Mouse (Mus musculus) brain, embryonic 14.5 days (tissue): Measurements from ENCODE around the gene Negr1. TPM values are rescaled to one million over a fixed set of nuclear protein-coding genes. Genes with fewer than 3 reads are reported as not detected.

Source experiments
- DNase-seq: peaks from one replicate; pipeline ENCODE4 v3.0.0-alpha.2; 2011; ENCODE audit warnings: low read depth
- CTCF ChIP-seq: fragments of 200-500 bp; IDR thresholded peaks from 2 replicates; pipeline ENCODE4 v1.5.1; 2012; ENCODE audit warnings: inconsistent platforms, mild to moderate bottlenecking, moderate library complexity, borderline replicate concordance; ENCODE audit not compliant: insufficient read depth, insufficient read length; ENCODE audit errors: extremely low read depth
- POLR2A ChIP-seq: fragments of 200-500 bp; IDR thresholded peaks from 2 replicates; pipeline ENCODE4 v1.6.1; 2012; ENCODE audit warnings: mild to moderate bottlenecking, inconsistent platforms, borderline replicate concordance; ENCODE audit not compliant: poor library complexity, insufficient read depth, insufficient read length, severe bottlenecking; ENCODE audit errors: extremely low read depth
- polyA plus RNA-seq: library from polyadenylated mRNA; depleted of rRNA; stranded (reverse); fragments of >200 nt; gene quantifications from 2 replicates; pipeline ENCODE4 v1.2.3, GENCODE M21; 2012

Gene Negr1
- polyA plus RNA-seq, 1 experiment, result 61.0 TPM

GRCm38 (mm10) chr3:156929677-156930440, 368.3 kb downstream of the Negr1 start:
- DNase-seq, result no peak
- no peak for TF ChIP-seq CTCF
- no peak for TF ChIP-seq POLR2A

- TF ChIP-seq POLR2A (no peak), CTCF (no peak)
- no peak for DNase-seq
These were observed 369.4 kb downstream of the Negr1 start for GRCm38 (mm10) chr3:156931011-156931410.

- DNase-seq, result no peak
- no peak for TF ChIP-seq POLR2A
- no peak for TF ChIP-seq CTCF
These were observed 369.9 kb downstream of the Negr1 start for GRCm38 (mm10) chr3:156931540-156931939.

GRCm38 (mm10) chr3:156934778-156935290, 373.2 kb downstream of the Negr1 start:
- no peak for DNase-seq
- TF ChIP-seq CTCF (no peak), POLR2A (no peak)

GRCm38 (mm10) chr3:156947404-156947803, 385.8 kb downstream of the Negr1 start:
- TF ChIP-seq POLR2A (no peak), CTCF (no peak)
- peak; percentile 83 for DNase-seq

- peak; percentile 73 for DNase-seq
- no peak for TF ChIP-seq CTCF
These were observed 391.4 kb downstream of the Negr1 start for GRCm38 (mm10) chr3:156952970-156953369.

GRCm38 (mm10) chr3:156955094-156955493, 393.5 kb downstream of the Negr1 start:
- no peak for TF ChIP-seq CTCF
- TF ChIP-seq POLR2A, result no peak
- DNase-seq, result no peak

- no peak for DNase-seq
- TF ChIP-seq CTCF (no peak), POLR2A (no peak)
These were observed 397.0 kb downstream of the Negr1 start for GRCm38 (mm10) chr3:156958640-156959039.

- TF ChIP-seq CTCF, result no peak
- no peak for TF ChIP-seq POLR2A
- DNase-seq, result no peak
These were observed 407.2 kb downstream of the Negr1 start for GRCm38 (mm10) chr3:156968764-156969163.

- no peak for DNase-seq
- TF ChIP-seq CTCF, result no peak
- TF ChIP-seq POLR2A, result no peak
These were observed 409.5 kb downstream of the Negr1 start for GRCm38 (mm10) chr3:156971104-156971503.

GRCm38 (mm10) chr3:156976816-156977215, 415.2 kb downstream of the Negr1 start:
- no peak for DNase-seq
- TF ChIP-seq CTCF (no peak), POLR2A (no peak)

- peak; percentile 70 for DNase-seq
- TF ChIP-seq CTCF, result no peak
- no peak for TF ChIP-seq POLR2A
These were observed 418.6 kb downstream of the Negr1 start for GRCm38 (mm10) chr3:156980042-156980716.

GRCm38 (mm10) chr3:156982102-156982501, 420.5 kb downstream of the Negr1 start:
- TF ChIP-seq POLR2A (no peak), CTCF (no peak)
- peak; percentile 94 for DNase-seq
